Mouse (Mus musculus) c-Kit-negative CD71-positive TER-119-positive erythroid progenitor cells, embryonic 14.5 days (primary cell): Measurements from ENCODE around the gene Olfr1122.
"Not testable (repeated sequence)": the region's sequence is repeated elsewhere in the genome, so short reads cannot be mapped to it uniquely, and the experiment has no call there.

Experiments used
- DNase-seq: peaks from one replicate; pipeline ENCODE4 v3.0.0-alpha.2; 2013; ENCODE audit warnings: low read depth, low spot score

Olfr1122 gene

GRCm38 (mm10) chr2:87385549-87385948 lies at the start of gene Olfr1122:
Gene Olfr1122, plus strand, starts transcription at chr2:87385849.
- no peak for DNase-seq

- DNase-seq, result no peak
These were observed 31.1 kb upstream of the Olfr1122 start, which contains the start of gene Olfr1120 for GRCm38 (mm10) chr2:87354515-87354914. Gene Olfr1120, plus strand, starts transcription at chr2:87354815.

GRCm38 (mm10) chr2:87360121-87360520 lies 25.5 kb upstream of the Olfr1122 start:
- not testable (repeated sequence) for DNase-seq

- DNase-seq, result no peak
These were observed 16.1 kb upstream of the Olfr1122 start, which contains the start of gene Olfr1121 for GRCm38 (mm10) chr2:87369595-87369994. Gene Olfr1121, plus strand, starts transcription at chr2:87369895.

GRCm38 (mm10) chr2:87371726-87372125 lies 13.9 kb upstream of the Olfr1122 start:
- DNase-seq, result no peak

- DNase-seq, result no peak
These were observed 1.7 kb upstream of the Olfr1122 start for GRCm38 (mm10) chr2:87383935-87384334.

- not testable (repeated sequence) for DNase-seq
These were observed 8.0 kb downstream of the Olfr1122 start for GRCm38 (mm10) chr2:87393605-87394004.

- not testable (repeated sequence) for DNase-seq
These were observed 9.0 kb downstream of the Olfr1122 start for GRCm38 (mm10) chr2:87394686-87395085.

GRCm38 (mm10) chr2:87416335-87416734 lies 30.7 kb downstream of the Olfr1122 start, which contains the start of gene Olfr1123:
Gene Olfr1123, plus strand, starts transcription at chr2:87416635.
- DNase-seq, result no peak

- no peak for DNase-seq
These were observed 44.3 kb downstream of the Olfr1122 start, which contains the start of gene Olfr1124 for GRCm38 (mm10) chr2:87429975-87430374. Gene Olfr1124, plus strand, starts transcription at chr2:87430275.

- DNase-seq, result no peak
These were observed 52.1 kb downstream of the Olfr1122 start for GRCm38 (mm10) chr2:87437731-87438130.
